Mouse (Mus musculus) forebrain, embryonic 12.5 days (tissue): ENCODE measurements around the gene Ptma. TPM values are rescaled to one million over a fixed set of nuclear protein-coding genes. Genes with fewer than 3 reads are reported as not detected.

Experiments used
- ATAC-seq: fragments of 200-750 bp; cut with Nextera tagmentation; 2 replicates; pipeline ENCODE4 v1.8.0; 2017; ENCODE audit warnings: moderate TSS enrichment; ENCODE audit not compliant: low FRiP score
- H3K27ac ChIP-seq: fragments of 300-500 bp; sonication (generic); 2 replicates; pipeline ENCODE4 v1.5.1; 2016; ENCODE audit warnings: mild to moderate bottlenecking
- H3K27me3 ChIP-seq: fragments of 300-500 bp; sonication (generic); 2 replicates; pipeline ENCODE4 v1.6.1; 2016; ENCODE audit warnings: mild to moderate bottlenecking
- H3K36me3 ChIP-seq: fragments of 300-500 bp; sonication (generic); replicated peaks from 2 replicates; pipeline ENCODE4 v1.6.1; 2016; ENCODE audit warnings: mild to moderate bottlenecking
- H3K4me1 ChIP-seq: fragments of 300-500 bp; sonication (generic); 2 replicates; pipeline ENCODE4 v1.6.1; 2016
- H3K4me2 ChIP-seq: fragments of 300-500 bp; sonication (generic); 2 replicates; pipeline ENCODE4 v1.6.1; 2016; ENCODE audit warnings: mild to moderate bottlenecking, moderate library complexity
- H3K4me3 ChIP-seq: fragments of 300-500 bp; sonication (generic); replicated peaks from 2 replicates; pipeline ENCODE4 v1.5.1; 2016; ENCODE audit warnings: mild to moderate bottlenecking
- H3K9ac ChIP-seq: fragments of 300-500 bp; sonication (generic); 2 replicates; pipeline ENCODE4 v1.6.1; 2016; ENCODE audit warnings: mild to moderate bottlenecking
- H3K9me3 ChIP-seq: fragments of 300-500 bp; sonication (generic); 2 replicates; pipeline ENCODE4 v1.6.1; 2016
- WGBS: fragments of 180-500 bp; shearing (Covaris S2); methylation state at CpG from one replicate; pipeline ENCODE4 v1.1.7; 2016; 5-methylcytosine and 5-hydroxymethylcytosine counted together
- polyA plus RNA-seq: library from polyadenylated mRNA; unstranded; fragments of >200 nt; fragmentation: Nextera tagmentation; extraction: Ambion mirVana; gene quantifications from 2 replicates; pipeline ENCODE4 v1.2.1, GENCODE M21; 2016

Ptma gene
- polyA plus RNA-seq, 1 experiment from 2014 or later = 3,257 TPM

- peak overlapping the region; percentile 85 for H3K9ac ChIP-seq
- no peaks in the 10 kb centered on the region for H3K36me3 ChIP-seq
- peak overlapping the region; percentile 98 for H3K27ac ChIP-seq
- under 1% methylated on average over 70 of the region's 74 CpGs for WGBS
- H3K4me2 ChIP-seq = peak overlapping the region; percentile 59
- no peaks in the 10 kb centered on the region for H3K9me3 ChIP-seq
- peak overlapping the region; percentile 53 for H3K4me3 ChIP-seq
- no peaks in the 10 kb centered on the region for H3K27me3 ChIP-seq
- peaks cover 27% of the 10 kb centered on the region for H3K4me1 ChIP-seq
- ATAC-seq = peak; percentile 96
Observed at GRCm38 (mm10) chr1:86487295-86487907, 39.1 kb upstream of the Ptma start.

- no peak; the same call in 1 of the 2 replicates for ATAC-seq
Observed at GRCm38 (mm10) chr1:86487908-86488314, 38.6 kb upstream of the Ptma start.

GRCm38 (mm10) chr1:86488326-86488725 lies 38.2 kb upstream of the Ptma start:
- peak overlapping the region; percentile 85 for H3K9ac ChIP-seq
- H3K9me3 ChIP-seq = no peaks in the 10 kb centered on the region
- H3K4me3 ChIP-seq = peak overlapping the region; percentile 53
- H3K4me2 ChIP-seq = peak overlapping the region; percentile 59
- H3K27me3 ChIP-seq = no peaks in the 10 kb centered on the region
- 52% methylated on average over 7 of the region's 7 CpGs for WGBS
- ATAC-seq = no peak
- peaks cover 24% of the 10 kb centered on the region for H3K4me1 ChIP-seq
- peak overlapping the region; percentile 98 for H3K27ac ChIP-seq
- no peaks in the 10 kb centered on the region for H3K36me3 ChIP-seq

More at GRCm38 (mm10) chr1:86487908-86488314, 38.6 kb upstream of the Ptma start:
- Histone ChIP-seq H3K4me3 (peak overlapping the region; percentile 53), H3K9ac (peak overlapping the region; percentile 85), H3K27me3 (no peaks in the 10 kb centered on the region), H3K27ac (peak overlapping the region; percentile 98), H3K4me2 (peak overlapping the region; percentile 59), H3K36me3 (no peaks in the 10 kb centered on the region), H3K9me3 (no peaks in the 10 kb centered on the region), H3K4me1 (peaks cover 24% of the 10 kb centered on the region)
- whole genome bisulfite sequencing = 10% methylated on average over 20 of the region's 20 CpGs

- Histone ChIP-seq H3K4me3 (peak overlapping the region; percentile 53), H3K4me1 (peaks cover 24% of the 10 kb centered on the region), H3K27me3 (no peaks in the 10 kb centered on the region), H3K36me3 (no peaks in the 10 kb centered on the region), H3K9ac (0 out of 2 replicates have a peak overlapping the region, but pooled peaks have one; percentile 85), H3K9me3 (no peaks in the 10 kb centered on the region), H3K27ac (peak overlapping the region; percentile 98; the same call in 1 of the 2 replicates), H3K4me2 (peak overlapping the region; percentile 59)
- 97% methylated on average over 4 of the region's 4 CpGs for WGBS
- no peak for ATAC-seq
Observed at GRCm38 (mm10) chr1:86488774-86489173, 37.8 kb upstream of the Ptma start.

- H3K9ac ChIP-seq = no peak overlapping the region
- WGBS = 95% methylated on average over 4 of the region's 4 CpGs
- H3K4me1 ChIP-seq = peaks cover 24% of the 10 kb centered on the region
- no peak for ATAC-seq
- H3K27ac ChIP-seq = no peak overlapping the region
- H3K4me3 ChIP-seq = no peak overlapping the region
- H3K4me2 ChIP-seq = no peak overlapping the region
- peaks cover 3% of the 10 kb centered on the region; the same call in 1 of the 2 replicates for H3K27me3 ChIP-seq
- no peaks in the 10 kb centered on the region for H3K9me3 ChIP-seq
- H3K36me3 ChIP-seq = no peaks in the 10 kb centered on the region
Observed at GRCm38 (mm10) chr1:86489901-86490300, 36.6 kb upstream of the Ptma start.

- Histone ChIP-seq H3K9me3 (no peaks in the 10 kb centered on the region), H3K27ac (no peak overlapping the region), H3K36me3 (no peaks in the 10 kb centered on the region), H3K4me1 (peaks cover 24% of the 10 kb centered on the region), H3K4me2 (no peak overlapping the region), H3K27me3 (peaks cover 3% of the 10 kb centered on the region; the same call in 1 of the 2 replicates), H3K9ac (no peak overlapping the region), H3K4me3 (no peak overlapping the region)
- no peak for ATAC-seq
- WGBS = 91% methylated on average over 3 of the region's 3 CpGs
Observed at GRCm38 (mm10) chr1:86490697-86491096, 35.8 kb upstream of the Ptma start.

GRCm38 (mm10) chr1:86491533-86492094 lies 34.9 kb upstream of the Ptma start:
- whole genome bisulfite sequencing = 64% methylated on average over 7 of the region's 7 CpGs
- peak overlapping the region; percentile 33; the same call in 1 of the 2 replicates for H3K9ac ChIP-seq

GRCm38 (mm10) chr1:86492095-86493070 lies 34.1 kb upstream of the Ptma start:
- no peak for ATAC-seq
- Histone ChIP-seq H3K4me1 (peaks cover 24% of the 10 kb centered on the region), H3K27me3 (peaks cover 3% of the 10 kb centered on the region; the same call in 1 of the 2 replicates), H3K27ac (peak overlapping the region; percentile 63; the same call in 1 of the 2 replicates), H3K36me3 (no peaks in the 10 kb centered on the region), H3K4me3 (no peak overlapping the region), H3K9ac (no peak overlapping the region), H3K4me2 (no peak overlapping the region), H3K9me3 (no peaks in the 10 kb centered on the region)
- WGBS = 73% methylated on average over 9 of the region's 9 CpGs

More at GRCm38 (mm10) chr1:86491533-86492094, 34.9 kb upstream of the Ptma start:
- Histone ChIP-seq H3K27ac (peak overlapping the region; percentile 63), H3K4me1 (peaks cover 24% of the 10 kb centered on the region), H3K4me3 (no peak overlapping the region), H3K4me2 (no peak overlapping the region), H3K27me3 (peaks cover 3% of the 10 kb centered on the region; the same call in 1 of the 2 replicates), H3K9me3 (no peaks in the 10 kb centered on the region), H3K36me3 (no peaks in the 10 kb centered on the region)
- no peak for ATAC-seq

GRCm38 (mm10) chr1:86493783-86494182 lies 32.7 kb upstream of the Ptma start:
- Histone ChIP-seq H3K9ac (no peak overlapping the region), H3K36me3 (no peaks in the 10 kb centered on the region), H3K9me3 (no peaks in the 10 kb centered on the region), H3K4me3 (no peak overlapping the region), H3K27ac (no peak overlapping the region), H3K27me3 (peaks cover 3% of the 10 kb centered on the region; the same call in 1 of the 2 replicates), H3K4me2 (no peak overlapping the region), H3K4me1 (peaks cover 25% of the 10 kb centered on the region)
- whole genome bisulfite sequencing = 83% methylated on average over 3 of the region's 3 CpGs
- ATAC-seq = no peak

GRCm38 (mm10) chr1:86496340-86496739 lies 30.2 kb upstream of the Ptma start:
- H3K27me3 ChIP-seq = peaks cover 3% of the 10 kb centered on the region; the same call in 1 of the 2 replicates
- ATAC-seq = no peak
- no peak overlapping the region for H3K9ac ChIP-seq
- no peaks in the 10 kb centered on the region for H3K9me3 ChIP-seq
- no peak overlapping the region for H3K27ac ChIP-seq
- 90% methylated on average over 4 of the region's 4 CpGs for WGBS
- no peaks in the 10 kb centered on the region for H3K36me3 ChIP-seq
- H3K4me3 ChIP-seq = no peak overlapping the region
- no peak overlapping the region for H3K4me2 ChIP-seq
- H3K4me1 ChIP-seq = peaks cover 38% of the 10 kb centered on the region

- H3K4me2 ChIP-seq = no peak overlapping the region
- H3K27ac ChIP-seq = no peak overlapping the region
- no peak overlapping the region for H3K4me3 ChIP-seq
- no peaks in the 10 kb centered on the region for H3K9me3 ChIP-seq
- H3K4me1 ChIP-seq = peaks cover 37% of the 10 kb centered on the region
- 91% methylated on average over 5 of the region's 5 CpGs for WGBS
- H3K27me3 ChIP-seq = peaks cover 3% of the 10 kb centered on the region; the same call in 1 of the 2 replicates
- no peak for ATAC-seq
- no peak overlapping the region for H3K9ac ChIP-seq
- no peaks in the 10 kb centered on the region for H3K36me3 ChIP-seq
Observed at GRCm38 (mm10) chr1:86497361-86497760, 29.2 kb upstream of the Ptma start.

GRCm38 (mm10) chr1:86497986-86498385 lies 28.5 kb upstream of the Ptma start:
- 73% methylated on average over 3 of the region's 3 CpGs for WGBS
- H3K27me3 ChIP-seq = peaks cover 3% of the 10 kb centered on the region; the same call in 1 of the 2 replicates
- H3K4me3 ChIP-seq = no peak overlapping the region
- H3K4me2 ChIP-seq = no peak overlapping the region
- no peaks in the 10 kb centered on the region for H3K9me3 ChIP-seq
- no peaks in the 10 kb centered on the region for H3K36me3 ChIP-seq
- ATAC-seq = no peak
- peaks cover 39% of the 10 kb centered on the region for H3K4me1 ChIP-seq
- H3K27ac ChIP-seq = peak overlapping the region; percentile 56; the same call in 1 of the 2 replicates
- H3K9ac ChIP-seq = no peak overlapping the region
